Mouse (Mus musculus): Measurements from ENCODE around the gene Sult2b1.

- TF ChIP-seq CTCF (IDR thresholded peaks at IDR 0.05; ENCODE audit: low read depth, low read length) (no peak), POLR2A (IDR thresholded peaks at IDR 0.05; ENCODE audit: extremely low read depth, insufficient read depth, low read length) (no peak)
Observed at GRCm38 (mm10) chr7:45685811-45686210, 98.7 kb downstream of the Sult2b1 start.

All from liver, adult 2 months (tissue).